Mouse (Mus musculus) neural tube, embryonic 11.5 days (tissue): ENCODE results near the gene Fgfr3. TPM values are rescaled to one million over a fixed set of nuclear protein-coding genes. Genes with fewer than 3 reads are reported as not detected.

Source experiments
- ATAC-seq: fragments of 200-750 bp; cut with Nextera tagmentation; 2 replicates; pipeline ENCODE4 v1.8.0; 2017; ENCODE audit warnings: moderate number of reproducible peaks, mild to moderate bottlenecking, moderate TSS enrichment, moderate library complexity; ENCODE audit not compliant: insufficient read depth, low FRiP score, low TSS enrichment
- DNase-seq: peaks from one replicate; pipeline ENCODE4 v3.0.0-alpha.2; 2015; ENCODE audit warnings: low spot score
- H3K27ac ChIP-seq: fragments of 300-500 bp; sonication (generic); 2 replicates; pipeline ENCODE4 v1.5.1; 2014; ENCODE audit warnings: low read depth, mild to moderate bottlenecking, low read length
- H3K27me3 ChIP-seq: fragments of 300-500 bp; sonication (generic); 2 replicates; pipeline ENCODE4 v1.6.1; 2014; ENCODE audit warnings: mild to moderate bottlenecking, low read length, mixed read lengths; ENCODE audit not compliant: control insufficient read depth, insufficient read depth
- H3K36me3 ChIP-seq: fragments of 300-500 bp; sonication (generic); 2 replicates; pipeline ENCODE4 v1.6.1; 2014; ENCODE audit warnings: mild to moderate bottlenecking, low read length, moderate library complexity, mixed read lengths; ENCODE audit not compliant: control insufficient read depth, insufficient read depth
- H3K4me1 ChIP-seq: fragments of 300-500 bp; sonication (generic); 2 replicates; pipeline ENCODE4 v1.6.1; 2014; ENCODE audit warnings: low read length, mixed read lengths; ENCODE audit not compliant: control insufficient read depth, insufficient read depth
- H3K4me2 ChIP-seq: fragments of 300-500 bp; sonication (generic); 2 replicates; pipeline ENCODE4 v1.6.1; 2014; ENCODE audit warnings: low read depth, mild to moderate bottlenecking, moderate library complexity
- H3K4me3 ChIP-seq: fragments of 300-500 bp; sonication (generic); 2 replicates; pipeline ENCODE4 v1.5.1; 2014; ENCODE audit warnings: low read depth, low read length
- H3K9ac ChIP-seq: fragments of 300-500 bp; sonication (generic); 2 replicates; pipeline ENCODE4 v1.6.1; 2014; ENCODE audit warnings: mild to moderate bottlenecking, low read length
- H3K9me3 ChIP-seq: fragments of 300-500 bp; sonication (generic); 2 replicates; pipeline ENCODE4 v1.6.1; 2016; ENCODE audit warnings: low read length; ENCODE audit not compliant: control insufficient read depth
- WGBS: fragments of 180-500 bp; shearing (Covaris S2); extraction: QIAGEN DNeasy Blood & Tissue Kit; methylation state at CpG from one replicate; pipeline ENCODE4 v1.1.7; 2014; 5-methylcytosine and 5-hydroxymethylcytosine counted together
- polyA plus RNA-seq: library from polyadenylated mRNA; unstranded; fragments of >200 nt; fragmentation: Nextera tagmentation; extraction: Ambion mirVana; gene quantifications from 2 replicates; pipeline ENCODE4 v1.2.1, GENCODE M21; 2014

Gene Fgfr3
- polyA plus RNA-seq, 1 experiment from 2014 or later, result 72.0 TPM

DNA sequence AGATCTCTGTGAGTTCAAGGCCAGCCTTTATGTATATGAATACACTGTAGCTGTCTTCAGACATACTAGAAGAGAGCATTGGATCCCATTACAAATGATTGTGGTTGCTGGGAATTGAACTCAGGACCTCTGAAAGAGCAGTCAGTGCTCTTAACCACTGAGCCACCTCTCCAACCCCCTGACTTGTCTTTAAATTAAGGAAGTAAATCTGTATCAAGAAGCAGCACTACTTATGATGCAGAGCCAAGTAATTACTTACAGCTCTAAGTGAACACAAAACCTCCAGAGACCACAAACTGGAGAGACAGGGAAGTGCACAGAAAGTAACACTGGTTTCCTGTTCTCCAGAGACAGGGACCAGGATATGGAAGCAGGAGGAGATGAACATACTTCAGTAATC, 55.7 kb downstream of the Fgfr3 start:
- Histone ChIP-seq H3K36me3 (peaks cover 5% of the 10 kb centered on the region), H3K4me2 (no peak overlapping the region), H3K4me1 (peaks cover 5% of the 10 kb centered on the region), H3K9me3 (no peaks in the 10 kb centered on the region), H3K9ac (no peak overlapping the region), H3K27ac (no peak overlapping the region), H3K27me3 (no peaks in the 10 kb centered on the region), H3K4me3 (no peak overlapping the region)
- no peak for DNase-seq
- no peak for ATAC-seq

DNA sequence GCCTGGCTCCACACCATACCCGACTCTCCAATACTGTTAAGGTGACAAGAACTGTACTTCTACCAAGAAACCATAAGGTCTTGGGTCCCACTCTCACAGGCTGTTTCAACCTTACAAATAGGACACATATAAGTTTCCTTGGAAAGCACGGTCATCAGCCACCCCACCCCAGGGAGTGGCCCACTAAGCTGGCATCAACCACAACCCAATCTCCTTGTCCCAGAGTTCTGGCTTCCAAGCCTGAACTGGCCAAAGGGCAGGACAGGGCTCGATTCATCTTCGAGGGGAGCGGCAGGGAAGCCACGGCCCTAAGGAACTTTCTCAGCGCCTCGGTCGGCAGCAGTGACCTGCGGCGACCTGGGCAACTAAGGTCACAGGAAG, 60.5 kb downstream of the Fgfr3 start:
- no peaks in the 10 kb centered on the region for H3K27me3 ChIP-seq
- H3K4me1 ChIP-seq, result peaks cover 8% of the 10 kb centered on the region
- ATAC-seq (no peak), DNase-seq (no peak)
- peak overlapping the region; percentile 81 for H3K4me3 ChIP-seq
- H3K9ac ChIP-seq, result peak overlapping the region; percentile 88
- H3K27ac ChIP-seq, result no peak overlapping the region
- peak overlapping the region; percentile 83 for H3K4me2 ChIP-seq
- H3K36me3 ChIP-seq, result peaks cover 5% of the 10 kb centered on the region
- 5% methylated on average over 11 of the region's 11 CpGs for WGBS
- no peaks in the 10 kb centered on the region for H3K9me3 ChIP-seq

DNA sequence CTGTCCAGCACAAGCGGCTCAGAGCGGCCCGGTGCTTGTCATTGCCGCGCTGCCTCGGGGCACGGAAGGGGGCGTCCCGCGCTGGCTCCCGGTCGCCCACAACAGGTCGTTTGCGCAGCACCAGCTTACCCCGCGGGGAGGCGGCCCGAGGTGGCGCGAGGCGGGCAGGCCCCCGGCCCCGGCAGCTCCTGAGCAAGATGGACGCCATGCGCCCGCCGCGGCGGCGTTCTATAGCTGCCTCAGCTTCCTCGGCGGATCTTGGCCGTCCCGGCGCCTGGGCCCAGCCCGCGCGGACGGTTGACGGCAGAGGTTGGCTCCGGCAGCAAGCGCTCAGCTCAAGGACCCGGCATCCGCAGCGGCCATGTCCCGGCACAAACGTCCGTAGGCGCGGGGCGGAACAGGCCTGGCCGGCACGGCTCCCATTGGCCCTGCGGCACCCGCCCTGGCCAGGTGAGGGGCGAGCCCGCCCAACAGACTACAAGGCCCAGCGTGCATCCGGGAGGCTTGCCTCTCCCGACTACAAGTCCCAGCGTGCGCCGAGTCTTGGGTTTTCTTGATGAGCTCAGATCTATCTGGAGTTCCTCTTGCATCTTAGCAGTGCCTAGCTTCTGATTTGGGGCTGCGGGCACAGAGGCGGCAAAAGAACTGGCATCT, 61.0 kb downstream of the Fgfr3 start, which contains the start of gene Letm1:
TSS of gene Letm1 (minus strand) at position 473 of the 654 bp plus-strand sequence.
- Histone ChIP-seq H3K4me2 (peak within 1 kb of the TSS; percentile 83), H3K36me3 (peaks cover 3% of the 10 kb centered on the region), H3K27ac (peak within 1 kb of the TSS; percentile 78), H3K9ac (peak within 1 kb of the TSS; percentile 88), H3K4me3 (peak within 1 kb of the TSS; percentile 81), H3K4me1 (peaks cover 8% of the 10 kb centered on the region), H3K9me3 (no peaks in the 10 kb centered on the region), H3K27me3 (no peaks in the 10 kb centered on the region)
- ATAC-seq, result peak; percentile 100
- peak; percentile 94 for DNase-seq
- under 1% methylated on average over 56 of the region's 65 CpGs for WGBS

DNA sequence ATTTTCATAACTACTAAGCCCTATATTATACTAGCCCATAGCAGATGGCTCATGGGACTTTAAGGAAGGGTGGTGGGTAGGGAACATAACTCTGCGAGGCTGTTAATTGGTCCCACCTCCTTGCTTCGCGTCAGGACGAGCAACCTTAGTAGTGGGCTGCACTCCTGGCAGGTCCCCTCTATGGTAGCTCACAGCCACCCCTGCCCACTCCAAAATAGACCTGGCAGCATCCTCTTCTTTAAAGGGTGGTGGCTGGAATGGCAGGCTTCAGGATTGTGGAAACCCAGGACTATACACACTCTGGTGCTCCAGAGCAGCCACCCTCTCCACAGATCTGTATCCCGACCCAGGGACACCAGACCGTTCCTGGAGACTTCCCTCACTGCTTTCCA, 61.5 kb downstream of the Fgfr3 start:
- 12% methylated on average over 6 of the region's 6 CpGs for WGBS
- Histone ChIP-seq H3K4me1 (peaks cover 8% of the 10 kb centered on the region), H3K4me3 (peak overlapping the region; percentile 81), H3K9me3 (no peaks in the 10 kb centered on the region), H3K9ac (peak overlapping the region; percentile 88), H3K36me3 (no peaks in the 10 kb centered on the region; the same call in 1 of the 2 replicates), H3K27ac (no peak overlapping the region), H3K4me2 (peak overlapping the region; percentile 83), H3K27me3 (no peaks in the 10 kb centered on the region)
- ATAC-seq, result peak; percentile 76
- no peak for DNase-seq

Other genes with a start within 250 kb of the Fgfr3 start
- 53.4 and 59.3 TPM in 2 replicates for gene Fam53a, start 92.0 kb upstream of the Fgfr3 start, polyA plus RNA-seq
- gene Gm9903, start 91.7 kb upstream of the Fgfr3 start, polyA plus RNA-seq, result 0.58 and 0.77 TPM in 2 replicates
- 242 and 267 TPM in 2 replicates for gene Slbp, start 69.1 kb upstream of the Fgfr3 start, polyA plus RNA-seq
- gene Tacc3, start 63.5 kb upstream of the Fgfr3 start, polyA plus RNA-seq, result 238 and 260 TPM in 2 replicates
- 38.6 and 39.7 TPM in 2 replicates for gene Tmem129, start 63.3 kb upstream of the Fgfr3 start, polyA plus RNA-seq
- gene Letm1, start 61.1 kb downstream of the Fgfr3 start, polyA plus RNA-seq, result 51.0 and 54.6 TPM in 2 replicates
- gene Nsd2, start 99.1 kb downstream of the Fgfr3 start, polyA plus RNA-seq, result 96.0 and 116 TPM in 2 replicates
- 68.4 and 71.5 TPM in 2 replicates for gene Nelfa, start 214.7 kb downstream of the Fgfr3 start, polyA plus RNA-seq